Mouse (Mus musculus) forebrain, embryonic 13.5 days (tissue): ENCODE measurements around the gene P2ry6. TPM values are rescaled to one million over a fixed set of nuclear protein-coding genes. Genes with fewer than 3 reads are reported as not detected.
A peak's percentile ranks its signal among the peaks of the same experiment; 100 is the strongest.

Source experiments
- ATAC-seq: fragments of 200-750 bp; cut with Nextera tagmentation; 2 replicates; pipeline ENCODE4 v1.8.0; 2017
- H3K27ac ChIP-seq: fragments of 300-500 bp; sonication (generic); 2 replicates; pipeline ENCODE4 v1.5.1; 2015; ENCODE audit warnings: inconsistent platforms, mild to moderate bottlenecking, moderate library complexity
- H3K27me3 ChIP-seq: fragments of 300-500 bp; sonication (generic); 2 replicates; pipeline ENCODE4 v1.6.1; 2015; ENCODE audit warnings: mild to moderate bottlenecking, inconsistent platforms
- H3K36me3 ChIP-seq: fragments of 300-500 bp; sonication (generic); 2 replicates; pipeline ENCODE4 v1.6.1; 2015; ENCODE audit warnings: mild to moderate bottlenecking, inconsistent platforms; ENCODE audit not compliant: poor library complexity, severe bottlenecking
- H3K4me1 ChIP-seq: fragments of 300-500 bp; sonication (generic); 2 replicates; pipeline ENCODE4 v1.6.1; 2015; ENCODE audit warnings: inconsistent platforms
- H3K4me2 ChIP-seq: fragments of 300-500 bp; sonication (generic); 2 replicates; pipeline ENCODE4 v1.6.1; 2015; ENCODE audit warnings: inconsistent platforms, mild to moderate bottlenecking, moderate library complexity
- H3K4me3 ChIP-seq: fragments of 300-500 bp; sonication (generic); 2 replicates; pipeline ENCODE4 v1.5.1; 2015; ENCODE audit warnings: mild to moderate bottlenecking, inconsistent platforms
- H3K9ac ChIP-seq: fragments of 300-500 bp; sonication (generic); 2 replicates; pipeline ENCODE4 v1.6.1; 2015; ENCODE audit warnings: mild to moderate bottlenecking, inconsistent platforms
- H3K9me3 ChIP-seq: fragments of 300-500 bp; sonication (generic); replicated peaks from 2 replicates; pipeline ENCODE4 v1.6.1; 2016; ENCODE audit warnings: inconsistent platforms
- WGBS: fragments of 180-500 bp; shearing (Covaris S2); methylation state at CpG from one replicate; pipeline ENCODE4 v1.1.7; 2015; 5-methylcytosine and 5-hydroxymethylcytosine counted together
- polyA plus RNA-seq: library from polyadenylated mRNA; unstranded; fragments of >200 nt; fragmentation: Nextera tagmentation; extraction: Ambion mirVana; gene quantifications from 2 replicates; pipeline ENCODE4 v1.2.1, GENCODE M21; 2015

Gene P2ry6
- polyA plus RNA-seq, 1 experiment from 2014 or later, result 1.4 TPM

DNA sequence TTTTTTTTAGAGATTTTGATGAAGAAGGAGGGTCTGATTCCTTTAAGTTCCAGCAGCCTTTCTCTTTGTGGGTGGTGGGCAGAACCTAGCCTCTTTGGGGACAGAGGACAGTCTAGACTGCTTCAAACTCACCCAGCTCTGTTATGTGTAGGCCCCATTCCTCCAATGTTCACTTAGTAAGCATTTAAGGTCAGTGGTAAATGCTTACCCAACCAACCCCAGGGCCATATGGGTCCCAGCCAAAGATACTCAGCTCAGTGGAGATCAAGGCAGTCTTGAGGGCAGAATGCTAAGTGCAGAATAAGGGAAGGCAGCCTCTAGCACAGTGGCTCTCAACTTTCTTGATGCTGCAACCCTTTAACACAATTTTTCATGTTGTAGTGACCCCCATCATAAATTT is 40.9 kb downstream of the P2ry6 start:
- Histone ChIP-seq H3K9me3 (no peaks in the 10 kb centered on the region), H3K27me3 (peaks cover 10% of the 10 kb centered on the region), H3K4me3 (no peak overlapping the region), H3K27ac (no peak overlapping the region), H3K4me2 (no peak overlapping the region), H3K36me3 (no peaks in the 10 kb centered on the region), H3K4me1 (peaks cover 40% of the 10 kb centered on the region), H3K9ac (no peak overlapping the region)
- no peak for ATAC-seq

DNA sequence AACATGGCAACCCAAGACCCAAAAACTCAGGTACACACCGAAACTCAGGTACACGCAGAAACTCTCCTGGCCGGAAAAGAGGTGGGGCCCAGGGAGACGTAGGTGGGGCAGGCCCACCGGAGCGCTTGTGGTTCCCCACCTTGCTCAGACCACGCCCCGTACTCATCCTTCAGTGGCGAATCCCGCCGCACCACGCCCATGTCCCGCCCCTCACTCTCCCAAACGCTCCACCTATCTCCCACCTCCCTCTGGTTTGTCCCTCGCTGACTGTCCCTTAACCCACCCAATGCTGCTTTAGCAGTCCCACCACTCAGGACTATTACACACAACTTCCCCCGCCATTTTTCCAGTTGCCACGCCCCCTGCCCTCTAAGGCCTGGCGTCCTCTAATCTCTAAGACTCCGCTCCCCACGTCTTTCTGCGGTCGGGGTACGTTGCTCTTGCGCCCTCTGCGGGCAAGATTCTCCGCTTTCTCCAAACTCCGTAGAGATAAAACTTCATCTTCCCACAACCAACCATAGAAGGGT is 41.9 kb downstream of the P2ry6 start:
- Histone ChIP-seq H3K27me3 (peaks cover 10% of the 10 kb centered on the region), H3K9ac (peak overlapping the region; percentile 82), H3K4me1 (peaks cover 50% of the 10 kb centered on the region), H3K9me3 (no peaks in the 10 kb centered on the region), H3K4me2 (peak overlapping the region; percentile 93), H3K4me3 (peak overlapping the region; percentile 58), H3K36me3 (no peaks in the 10 kb centered on the region), H3K27ac (peak overlapping the region; percentile 93)
- ATAC-seq, result peak; percentile 88
- WGBS, result 0% methylated on average over 27 of the region's 27 CpGs

DNA sequence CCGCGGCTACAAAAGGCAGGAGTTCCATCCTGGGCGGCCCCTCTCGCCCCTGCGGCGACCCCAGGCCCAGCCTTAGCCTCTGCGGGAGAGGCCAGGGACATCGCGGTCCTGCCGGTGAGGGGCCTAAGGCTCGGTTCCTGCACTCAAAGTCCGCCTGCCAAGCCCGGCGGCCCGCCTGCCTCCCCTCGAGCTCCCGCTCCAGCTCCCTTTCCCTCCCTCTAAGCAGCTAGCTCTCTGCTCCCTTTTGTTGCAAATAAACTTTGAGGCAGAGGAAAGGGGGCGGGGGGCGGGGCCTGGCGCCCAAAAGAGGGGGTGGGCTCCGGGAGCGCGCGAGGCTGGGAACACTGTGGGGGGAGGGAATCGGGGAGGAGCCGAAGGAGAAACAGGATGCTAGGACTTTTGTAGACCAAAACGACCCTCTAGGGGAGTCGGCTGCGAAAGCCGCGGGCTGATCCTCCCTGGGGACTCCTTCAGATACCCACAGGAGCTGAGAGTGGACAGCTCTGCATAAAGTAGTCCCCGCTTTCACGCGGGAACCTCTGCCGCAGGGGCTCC is 42.4 kb downstream of the P2ry6 start, which contains the start of gene Arhgef17:
Gene Arhgef17, minus strand, starts transcription at position 182 of the 555 bp plus-strand sequence.
- Histone ChIP-seq H3K4me1 (peaks cover 55% of the 10 kb centered on the region), H3K9me3 (no peaks in the 10 kb centered on the region), H3K4me2 (peak within 1 kb of the TSS; percentile 93), H3K4me3 (peak within 1 kb of the TSS; percentile 58), H3K27me3 (peaks cover 10% of the 10 kb centered on the region), H3K9ac (peak within 1 kb of the TSS; percentile 82), H3K27ac (peak within 1 kb of the TSS; percentile 93), H3K36me3 (no peaks in the 10 kb centered on the region)
- under 1% methylated on average over 35 of the region's 35 CpGs for WGBS
- ATAC-seq, result peak; percentile 80

DNA sequence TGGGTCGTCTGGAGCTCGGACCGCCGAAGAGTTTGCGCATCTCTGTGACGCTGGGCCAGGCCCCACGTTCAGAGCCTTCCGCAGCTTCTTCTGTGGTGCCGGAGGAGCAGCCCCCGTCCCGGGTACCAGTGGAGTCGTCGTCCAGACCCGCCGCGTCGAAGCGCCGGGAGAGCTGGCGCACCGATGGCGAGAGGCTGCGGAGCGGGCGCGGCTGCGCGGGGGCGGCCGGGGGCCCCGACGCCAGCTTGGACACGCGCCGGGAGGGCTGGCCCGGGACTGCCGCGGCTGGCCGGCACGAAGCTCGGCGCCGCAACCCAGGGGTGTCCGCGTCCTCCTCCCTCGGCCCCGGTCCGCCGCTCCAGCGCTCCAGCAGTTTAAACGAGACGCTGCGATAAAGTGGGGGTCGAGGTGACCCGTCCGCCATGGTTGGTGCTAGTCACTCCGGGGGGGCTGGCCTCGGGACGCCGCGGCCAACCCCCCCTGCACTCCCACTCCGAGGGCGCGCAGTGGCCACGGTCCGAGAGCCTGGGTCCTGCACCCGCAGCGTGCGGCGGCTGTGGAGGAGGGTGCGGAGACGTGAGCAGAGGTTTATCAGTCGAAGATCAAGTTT is 43.0 kb downstream of the P2ry6 start:
- peak overlapping the region; percentile 82 for H3K9ac ChIP-seq
- no peaks in the 10 kb centered on the region for H3K36me3 ChIP-seq
- H3K27me3 ChIP-seq, result peaks cover 10% of the 10 kb centered on the region
- H3K4me2 ChIP-seq, result peak overlapping the region; percentile 93
- peak overlapping the region; percentile 93 for H3K27ac ChIP-seq
- WGBS, result under 1% methylated on average over 67 of the region's 73 CpGs
- no peaks in the 10 kb centered on the region for H3K9me3 ChIP-seq
- H3K4me1 ChIP-seq, result peaks cover 61% of the 10 kb centered on the region
- H3K4me3 ChIP-seq, result peak overlapping the region; percentile 58
- ATAC-seq, result peak; percentile 9; the same call in 1 of the 2 replicates

DNA sequence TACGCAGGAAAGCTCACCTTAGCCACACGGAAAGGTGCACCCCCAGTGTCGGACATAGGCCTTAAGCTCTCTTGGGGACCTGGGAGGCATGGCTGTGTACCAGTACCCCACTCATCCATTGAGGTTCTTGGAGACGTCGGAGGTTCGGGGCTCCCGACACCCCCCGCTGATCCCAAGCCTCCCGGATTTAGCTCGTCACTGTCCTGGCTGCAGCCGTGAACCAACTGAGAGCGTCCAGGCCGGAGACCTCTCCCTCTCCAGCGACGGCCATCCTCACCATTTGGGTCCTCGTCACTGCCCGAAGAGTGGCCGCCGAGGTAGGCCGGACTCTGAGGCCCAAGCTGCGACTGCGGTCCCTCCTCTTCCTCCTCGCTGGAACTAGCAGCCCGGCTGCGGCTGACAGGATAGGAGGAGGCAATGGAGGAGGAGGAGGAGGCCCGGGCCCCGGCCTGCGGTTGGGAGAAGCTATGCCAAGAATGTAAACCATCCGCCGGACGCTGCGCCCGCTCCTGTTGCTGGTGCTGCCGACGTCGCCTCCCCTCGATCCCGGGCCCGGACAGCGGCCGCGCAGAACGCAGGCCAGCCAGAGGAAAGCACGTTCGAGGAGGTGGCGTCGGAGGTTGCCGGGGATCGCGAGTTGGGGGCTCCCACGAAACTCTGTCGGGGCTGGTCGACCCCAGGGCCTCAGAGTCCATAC is 43.7 kb downstream of the P2ry6 start:
- Histone ChIP-seq H3K9me3 (no peaks in the 10 kb centered on the region), H3K4me2 (peak overlapping the region; percentile 93), H3K27me3 (peaks cover 10% of the 10 kb centered on the region), H3K4me3 (peak overlapping the region; percentile 58), H3K4me1 (peaks cover 68% of the 10 kb centered on the region), H3K9ac (peak overlapping the region; percentile 82), H3K36me3 (no peaks in the 10 kb centered on the region), H3K27ac (no peak overlapping the region)
- no peak for ATAC-seq
- 4% methylated on average over 53 of the region's 53 CpGs for WGBS

DNA sequence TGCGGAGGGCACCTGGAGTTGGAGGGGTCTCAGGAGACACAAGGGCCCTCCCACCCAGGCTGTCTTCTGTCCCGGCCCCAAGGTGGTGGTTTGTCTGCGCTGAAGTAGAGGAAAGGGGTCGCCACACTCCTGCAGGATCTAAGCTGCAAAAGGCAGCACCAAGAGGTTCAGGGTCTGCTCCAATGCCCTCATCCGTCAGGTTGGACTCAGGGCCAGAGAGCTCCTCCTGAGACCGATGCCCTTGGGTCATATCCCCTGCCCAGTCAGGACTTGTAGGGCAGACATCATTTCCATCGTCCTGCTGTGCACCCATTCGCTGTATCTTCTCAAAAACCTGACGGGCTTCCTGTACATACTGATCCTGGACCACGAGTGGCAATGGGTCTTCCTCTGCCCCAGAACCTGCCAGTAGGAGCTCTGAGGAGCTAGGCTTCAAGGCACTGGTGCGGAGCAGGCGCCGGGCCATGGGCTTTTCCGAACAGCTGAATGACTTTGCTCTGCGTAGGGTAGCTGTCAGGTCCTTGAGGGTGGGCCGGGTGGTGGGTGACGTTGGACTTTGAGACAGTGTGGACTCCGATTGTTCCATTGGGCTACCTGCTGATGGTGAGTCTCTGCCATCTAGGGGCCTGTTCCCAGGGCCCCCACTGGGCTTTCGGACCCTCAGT is 44.7 kb downstream of the P2ry6 start:
- ATAC-seq, result no peak
- H3K9ac ChIP-seq, result 0 out of 2 replicates have a peak overlapping the region, but pooled peaks have one; percentile 82
- no peaks in the 10 kb centered on the region for H3K36me3 ChIP-seq
- H3K27me3 ChIP-seq, result peaks cover 10% of the 10 kb centered on the region
- peak overlapping the region; percentile 58; the same call in 1 of the 2 replicates for H3K4me3 ChIP-seq
- no peaks in the 10 kb centered on the region for H3K9me3 ChIP-seq
- H3K4me1 ChIP-seq, result peaks cover 78% of the 10 kb centered on the region
- H3K27ac ChIP-seq, result no peak overlapping the region
- peak overlapping the region; percentile 93 for H3K4me2 ChIP-seq
- WGBS, result 85% methylated on average over 19 of the region's 19 CpGs

DNA sequence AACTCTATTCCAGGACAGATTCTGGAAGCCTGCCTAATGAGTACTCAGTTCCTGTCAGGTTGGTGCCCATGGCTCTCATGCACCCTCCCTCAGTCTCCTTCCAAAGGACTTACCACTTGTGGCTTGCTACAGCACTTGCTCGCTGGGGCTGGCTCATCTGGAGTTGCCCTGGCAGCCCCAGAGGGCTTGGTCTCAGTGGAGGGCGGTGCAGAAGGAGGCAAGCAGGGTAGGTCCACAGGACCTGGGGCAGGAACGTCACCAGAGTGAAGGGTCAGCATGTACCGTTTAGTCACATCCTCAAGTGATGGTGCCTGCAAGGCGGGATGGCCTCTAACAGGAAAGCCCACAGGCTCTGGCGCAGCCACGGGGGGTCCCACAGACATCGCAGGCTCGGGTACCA is 46.0 kb downstream of the P2ry6 start:
- H3K27ac ChIP-seq, result no peak overlapping the region

DNA sequence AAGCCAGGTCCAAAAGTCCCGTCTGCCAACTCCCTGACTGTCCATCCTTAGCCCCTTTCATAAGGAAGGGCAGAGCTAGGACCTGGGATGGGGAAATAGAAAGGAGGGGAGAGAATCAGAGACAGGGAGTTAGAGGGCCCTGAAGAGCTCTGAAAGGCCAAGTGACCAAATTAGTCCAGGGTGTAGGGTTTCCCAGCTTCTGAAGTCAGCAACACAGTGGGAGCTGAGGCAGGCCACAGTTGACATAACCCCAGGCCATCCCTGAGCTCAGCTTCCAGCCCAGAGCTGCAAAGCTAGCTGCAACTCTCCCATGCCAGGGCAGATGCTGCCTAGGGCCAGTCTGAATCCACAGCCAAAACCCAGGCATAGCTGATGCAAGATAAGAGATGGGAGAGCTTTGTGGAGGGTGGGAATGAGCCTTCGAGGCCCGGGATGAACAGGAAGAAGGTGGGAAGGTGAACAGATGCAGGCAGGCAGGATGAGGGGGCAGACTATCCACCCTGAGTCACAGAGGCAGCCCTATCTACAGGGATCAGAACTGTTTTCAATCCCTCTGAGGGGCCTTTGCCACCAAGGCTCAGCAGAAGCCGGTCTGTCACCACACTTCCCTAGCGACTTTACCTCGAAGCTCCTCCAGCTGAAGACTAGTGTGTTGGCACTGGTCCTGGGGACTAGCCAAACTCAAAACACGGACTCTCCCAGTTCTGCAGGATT is 47.0 kb downstream of the P2ry6 start:
- 0 out of 2 replicates have a peak, but pooled peaks cover 9% of the 10 kb centered on the region for H3K36me3 ChIP-seq
- H3K4me3 ChIP-seq, result peak overlapping the region; percentile 31
- H3K4me1 ChIP-seq, result peaks cover 100% of the 10 kb centered on the region
- no peak for ATAC-seq
- 31% methylated on average over 7 of the region's 7 CpGs for WGBS
- H3K9ac ChIP-seq, result peak overlapping the region; percentile 55
- H3K27me3 ChIP-seq, result peaks cover 10% of the 10 kb centered on the region
- no peaks in the 10 kb centered on the region for H3K9me3 ChIP-seq
- H3K27ac ChIP-seq, result no peak overlapping the region
- H3K4me2 ChIP-seq, result peak overlapping the region; percentile 93

More for the DNA sequence above, 46.0 kb downstream of the P2ry6 start:
- 0 out of 2 replicates have a peak, but pooled peaks cover 3% of the 10 kb centered on the region for H3K36me3 ChIP-seq
- peaks cover 91% of the 10 kb centered on the region for H3K4me1 ChIP-seq
- H3K4me2 ChIP-seq, result peak overlapping the region; percentile 93
- H3K4me3 ChIP-seq, result peak overlapping the region; percentile 31
- no peak for ATAC-seq
- 69% methylated on average over 9 of the region's 9 CpGs for WGBS
- peaks cover 10% of the 10 kb centered on the region for H3K27me3 ChIP-seq
- H3K9me3 ChIP-seq, result no peaks in the 10 kb centered on the region
- peak overlapping the region; percentile 34; the same call in 1 of the 2 replicates for H3K9ac ChIP-seq

DNA sequence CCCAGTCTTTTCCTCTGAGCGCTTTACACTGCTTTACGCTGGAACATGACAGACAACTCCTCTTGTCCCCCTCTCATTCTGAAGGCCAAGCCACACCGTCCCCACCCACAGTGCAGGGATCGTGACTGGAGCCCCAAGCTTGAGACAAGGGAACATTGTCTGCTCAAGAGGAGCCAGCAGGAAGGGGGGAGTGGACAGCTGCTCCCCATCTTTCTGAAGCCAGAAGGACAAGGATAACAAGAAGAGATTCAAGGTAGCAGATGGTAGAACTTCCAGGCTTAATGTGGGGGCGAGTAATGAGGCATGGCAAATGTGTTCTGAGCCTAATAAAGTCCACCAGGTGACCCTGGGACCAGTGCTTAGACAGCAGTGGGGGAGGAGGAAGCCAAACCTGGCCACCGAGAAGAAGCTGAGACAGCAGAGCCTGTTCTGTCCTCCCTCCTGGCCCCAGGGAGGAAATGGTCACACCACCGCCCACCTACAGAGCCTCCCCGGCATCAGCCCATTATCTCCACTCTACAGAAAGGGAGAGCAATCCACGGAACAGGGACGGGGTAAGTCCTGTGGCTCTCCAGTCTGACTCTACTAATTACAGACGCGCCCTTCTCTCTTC is 48.0 kb downstream of the P2ry6 start:
- Histone ChIP-seq H3K27ac (no peak overlapping the region), H3K9ac (peak overlapping the region; percentile 55), H3K36me3 (0 out of 2 replicates have a peak, but pooled peaks cover 12% of the 10 kb centered on the region), H3K4me2 (peak overlapping the region; percentile 93), H3K4me3 (peak overlapping the region; percentile 31), H3K27me3 (peaks cover 10% of the 10 kb centered on the region), H3K9me3 (no peaks in the 10 kb centered on the region), H3K4me1 (peaks cover 92% of the 10 kb centered on the region)
- WGBS, result 28% methylated on average over 12 of the region's 12 CpGs
- ATAC-seq, result no peak

DNA sequence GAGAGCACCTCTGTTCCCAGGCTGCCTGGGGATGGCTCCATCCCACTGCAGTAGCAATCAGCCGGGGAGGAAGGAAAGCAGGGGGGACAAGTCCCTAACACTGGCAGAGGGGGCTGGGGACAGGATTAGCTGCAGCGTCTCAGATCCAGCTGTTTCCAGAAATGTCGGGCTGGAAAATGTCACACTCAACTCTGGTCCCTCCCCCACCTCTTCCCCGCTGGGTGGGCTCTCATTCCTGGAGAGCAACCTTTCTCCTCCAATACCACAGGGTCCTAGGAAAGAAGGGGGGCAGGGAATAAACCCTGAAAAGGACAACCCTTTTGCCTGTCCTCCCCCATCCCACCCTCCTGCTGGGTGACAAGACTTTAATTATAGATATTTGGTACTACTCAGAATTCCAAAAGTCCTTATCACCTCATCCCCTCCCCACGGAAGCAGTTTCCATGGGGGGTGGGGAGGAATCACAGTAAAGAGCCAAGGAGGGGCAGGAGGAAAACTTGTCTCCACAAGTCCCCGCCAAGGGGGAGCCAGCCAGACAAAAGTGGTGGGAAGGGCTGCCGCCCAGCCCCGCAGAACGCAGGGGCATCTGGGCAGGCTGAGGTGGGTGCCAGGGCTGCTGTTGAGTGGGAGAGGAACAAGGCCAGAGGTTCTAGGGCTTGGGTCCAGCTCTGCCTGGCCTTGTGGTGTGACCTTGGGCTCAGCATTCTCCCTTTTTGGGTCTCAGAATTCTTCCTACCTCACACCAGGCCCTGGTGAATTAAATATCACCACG is 49.6 kb downstream of the P2ry6 start:
- H3K27ac ChIP-seq, result no peak overlapping the region

More for the DNA sequence above, 49.6 kb downstream of the P2ry6 start:
- Histone ChIP-seq H3K36me3 (0 out of 2 replicates have a peak, but pooled peaks cover 16% of the 10 kb centered on the region), H3K4me3 (0 out of 2 replicates have a peak overlapping the region, but pooled peaks have one; percentile 3), H3K4me2 (peak overlapping the region; percentile 93), H3K27me3 (no peaks in the 10 kb centered on the region), H3K4me1 (peaks cover 82% of the 10 kb centered on the region), H3K9me3 (no peaks in the 10 kb centered on the region), H3K9ac (0 out of 2 replicates have a peak overlapping the region, but pooled peaks have one; percentile 31)
- no peak for ATAC-seq
- WGBS, result 25% methylated on average over 10 of the region's 10 CpGs
